Mouse (Mus musculus) forebrain, embryonic 11.5 days (tissue): ENCODE results near the gene Pfkp. TPM values are rescaled to one million over a fixed set of nuclear protein-coding genes. Genes with fewer than 3 reads are reported as not detected.

Experiments used
- ATAC-seq: fragments of 200-750 bp; cut with Nextera tagmentation; replicated peaks from 2 replicates; pipeline ENCODE4 v1.8.0; 2017; ENCODE audit warnings: moderate TSS enrichment; ENCODE audit not compliant: low FRiP score
- DNase-seq: peaks from one replicate; pipeline ENCODE4 v3.0.0-alpha.2; 2017; ENCODE audit warnings: low spot score
- H3K27ac ChIP-seq: fragments of 300-500 bp; sonication (generic); 2 replicates; pipeline ENCODE4 v1.5.1; 2014; ENCODE audit warnings: low read depth, low read length
- H3K27me3 ChIP-seq: fragments of 300-500 bp; sonication (generic); 2 replicates; pipeline ENCODE4 v1.6.1; 2014; ENCODE audit warnings: mild to moderate bottlenecking, low read length, mixed read lengths; ENCODE audit not compliant: control insufficient read depth, insufficient read depth
- H3K36me3 ChIP-seq: fragments of 300-500 bp; sonication (generic); 2 replicates; pipeline ENCODE4 v1.6.1; 2014; ENCODE audit warnings: mild to moderate bottlenecking, low read length, moderate library complexity, mixed read lengths; ENCODE audit not compliant: control insufficient read depth, insufficient read depth
- H3K4me1 ChIP-seq: fragments of 300-500 bp; sonication (generic); replicated peaks from 2 replicates; pipeline ENCODE4 v1.6.1; 2014; ENCODE audit warnings: low read length, mixed read lengths; ENCODE audit not compliant: control insufficient read depth, insufficient read depth
- H3K4me2 ChIP-seq: fragments of 300-500 bp; sonication (generic); 2 replicates; pipeline ENCODE4 v1.6.1; 2014; ENCODE audit warnings: low read depth, mild to moderate bottlenecking, low read length, moderate library complexity, mixed read lengths; ENCODE audit not compliant: severe bottlenecking
- H3K4me3 ChIP-seq: fragments of 300-500 bp; sonication (generic); 2 replicates; pipeline ENCODE4 v1.5.1; 2014; ENCODE audit warnings: low read depth, low read length
- H3K9ac ChIP-seq: fragments of 300-500 bp; sonication (generic); 2 replicates; pipeline ENCODE4 v1.6.1; 2014; ENCODE audit warnings: low read length
- H3K9me3 ChIP-seq: fragments of 300-500 bp; sonication (generic); 2 replicates; pipeline ENCODE4 v1.6.1; 2016; ENCODE audit warnings: low read length, mixed read lengths; ENCODE audit not compliant: control insufficient read depth
- WGBS: fragments of 180-500 bp; shearing (Covaris S2); extraction: QIAGEN DNeasy Blood & Tissue Kit; methylation state at CpG from one replicate; pipeline ENCODE4 v1.1.7; 2014; 5-methylcytosine and 5-hydroxymethylcytosine counted together
- polyA plus RNA-seq: library from polyadenylated mRNA; unstranded; fragments of >200 nt; fragmentation: Nextera tagmentation; extraction: Ambion mirVana; gene quantifications from 2 replicates; pipeline ENCODE4 v1.2.1, GENCODE M21; 2014

The Pfkp gene
- polyA plus RNA-seq, 1 experiment from 2014 or later: 17.3 TPM

- ATAC-seq (no peak), DNase-seq (no peak)
- H3K9ac ChIP-seq: no peak overlapping the region
- no peak overlapping the region for H3K27ac ChIP-seq
- H3K4me1 ChIP-seq: no peaks in the 10 kb centered on the region
- H3K4me3 ChIP-seq: no peak overlapping the region
- no peaks in the 10 kb centered on the region for H3K27me3 ChIP-seq
- 93% methylated on average over 1 of the region's 1 CpGs for WGBS
- H3K36me3 ChIP-seq: no peaks in the 10 kb centered on the region
- no peak overlapping the region for H3K4me2 ChIP-seq
- H3K9me3 ChIP-seq: no peaks in the 10 kb centered on the region
Measured at GRCm38 (mm10) chr13:6532683-6533082, 115.9 kb downstream of the Pfkp start.

Other genes starting within 250 kb of the Pfkp start
- 109 and 111 TPM in 2 replicates for gene Pitrm1, start 100.6 kb downstream of the Pfkp start, polyA plus RNA-seq